Mouse (Mus musculus) neural tube, embryonic 14.5 days (tissue): Measurements from ENCODE around the gene Igbp1b. TPM values are rescaled to one million over a fixed set of nuclear protein-coding genes. Genes with fewer than 3 reads are reported as not detected.

Source experiments
- ATAC-seq: fragments of 200-750 bp; cut with Nextera tagmentation; 2 replicates; pipeline ENCODE4 v1.8.0; 2017; ENCODE audit warnings: low read depth, mild to moderate bottlenecking, moderate TSS enrichment, moderate library complexity
- H3K27ac ChIP-seq: fragments of 300-500 bp; sonication (generic); 2 replicates; pipeline ENCODE4 v1.5.1; 2014; ENCODE audit warnings: low read depth, mild to moderate bottlenecking, control low read depth, low read length, moderate library complexity, mixed read lengths
- H3K27me3 ChIP-seq: fragments of 300-500 bp; sonication (generic); 2 replicates; pipeline ENCODE4 v1.6.1; 2014; ENCODE audit warnings: low read length; ENCODE audit not compliant: control insufficient read depth, insufficient read depth
- H3K36me3 ChIP-seq: fragments of 300-500 bp; sonication (generic); 2 replicates; pipeline ENCODE4 v1.6.1; 2014; ENCODE audit warnings: low read length, mixed read lengths; ENCODE audit not compliant: control insufficient read depth, insufficient read depth
- H3K4me1 ChIP-seq: fragments of 300-500 bp; sonication (generic); 2 replicates; pipeline ENCODE4 v1.6.1; 2014; ENCODE audit warnings: low read length; ENCODE audit not compliant: control insufficient read depth, insufficient read depth
- H3K4me2 ChIP-seq: fragments of 300-500 bp; sonication (generic); 2 replicates; pipeline ENCODE4 v1.6.1; 2014; ENCODE audit warnings: mild to moderate bottlenecking, low read depth, low read length, control low read depth
- H3K4me3 ChIP-seq: fragments of 300-500 bp; sonication (generic); 2 replicates; pipeline ENCODE4 v1.5.1; 2014; ENCODE audit warnings: low read depth, low read length, control low read depth, mixed read lengths
- H3K9ac ChIP-seq: fragments of 300-500 bp; sonication (generic); replicated peaks from 2 replicates; pipeline ENCODE4 v1.6.1; 2014; ENCODE audit warnings: low read depth, mild to moderate bottlenecking, control low read depth, low read length, mixed read lengths
- H3K9me3 ChIP-seq: fragments of 300-500 bp; sonication (generic); 2 replicates; pipeline ENCODE4 v1.6.1; 2016; ENCODE audit warnings: low read length; ENCODE audit not compliant: control insufficient read depth
- WGBS: fragments of 180-500 bp; shearing (Covaris S2); extraction: QIAGEN DNeasy Blood & Tissue Kit; methylation state at CpG from one replicate; pipeline ENCODE4 v1.1.7; 2014; 5-methylcytosine and 5-hydroxymethylcytosine counted together
- polyA plus RNA-seq: library from polyadenylated mRNA; unstranded; fragments of >200 nt; fragmentation: Nextera tagmentation; extraction: Ambion mirVana; gene quantifications from 2 replicates; pipeline ENCODE4 v1.2.1, GENCODE M21; 2014

The Igbp1b gene
- 0.18 TPM in 1 of 2 replicates, not detected in the other for polyA plus RNA-seq

DNA sequence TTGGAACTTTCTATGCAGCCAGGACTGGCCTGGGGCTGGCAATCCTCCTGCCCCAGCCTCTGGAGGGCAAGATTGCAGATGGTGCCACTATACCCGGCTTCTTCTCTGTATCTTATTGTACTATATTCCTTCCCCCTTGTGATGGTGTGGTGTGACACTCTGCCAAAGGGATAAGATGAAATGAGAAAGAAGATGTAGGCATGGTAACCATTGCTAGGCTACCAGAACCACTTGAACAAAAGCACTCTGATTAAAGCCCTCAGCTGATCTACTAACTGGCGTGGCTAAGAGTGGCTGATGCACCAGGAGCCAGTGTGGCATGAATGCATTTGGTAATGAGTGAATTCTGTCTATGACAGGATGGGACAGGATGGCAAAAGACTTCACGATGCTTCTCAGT, at the start of gene Igbp1b:
Igbp1b (minus strand) TSS at position 29 of the 400 bp plus-strand sequence.
- Histone ChIP-seq H3K27ac (no peak within 1 kb of the TSS), H3K27me3 (no peaks in the 10 kb centered on the region), H3K4me2 (no peak within 1 kb of the TSS), H3K4me1 (no peaks in the 10 kb centered on the region), H3K9ac (no peak within 1 kb of the TSS), H3K9me3 (no peaks in the 10 kb centered on the region), H3K36me3 (no peaks in the 10 kb centered on the region), H3K4me3 (no peak within 1 kb of the TSS)
- no peak for ATAC-seq
- 75% methylated on average over 3 of the region's 3 CpGs for WGBS

DNA sequence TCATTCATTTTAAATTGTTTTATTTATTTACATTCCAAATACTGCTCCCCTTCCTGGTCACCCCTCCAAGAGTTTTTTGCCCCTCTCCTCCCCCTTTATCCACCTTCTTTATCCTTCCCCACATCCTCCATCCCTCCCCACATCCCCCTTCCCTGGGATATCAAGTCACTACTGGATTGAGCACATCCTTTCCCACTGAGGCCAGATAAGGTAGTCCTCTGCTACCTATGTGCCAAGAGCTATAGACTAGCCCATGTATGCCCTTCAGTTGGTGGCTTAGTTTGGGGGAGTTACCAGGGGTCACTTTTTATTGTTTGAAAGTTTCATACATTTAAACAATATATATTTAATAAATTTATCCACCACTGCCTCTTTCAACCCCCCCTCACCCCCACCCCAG, 24.6 kb upstream of the Igbp1b start:
- no peak for ATAC-seq
- Histone ChIP-seq H3K9ac (no peak overlapping the region), H3K27ac (no peak overlapping the region), H3K4me2 (no peak overlapping the region), H3K27me3 (no peaks in the 10 kb centered on the region), H3K9me3 (no peaks in the 10 kb centered on the region), H3K4me3 (no peak overlapping the region), H3K4me1 (no peaks in the 10 kb centered on the region), H3K36me3 (no peaks in the 10 kb centered on the region)

DNA sequence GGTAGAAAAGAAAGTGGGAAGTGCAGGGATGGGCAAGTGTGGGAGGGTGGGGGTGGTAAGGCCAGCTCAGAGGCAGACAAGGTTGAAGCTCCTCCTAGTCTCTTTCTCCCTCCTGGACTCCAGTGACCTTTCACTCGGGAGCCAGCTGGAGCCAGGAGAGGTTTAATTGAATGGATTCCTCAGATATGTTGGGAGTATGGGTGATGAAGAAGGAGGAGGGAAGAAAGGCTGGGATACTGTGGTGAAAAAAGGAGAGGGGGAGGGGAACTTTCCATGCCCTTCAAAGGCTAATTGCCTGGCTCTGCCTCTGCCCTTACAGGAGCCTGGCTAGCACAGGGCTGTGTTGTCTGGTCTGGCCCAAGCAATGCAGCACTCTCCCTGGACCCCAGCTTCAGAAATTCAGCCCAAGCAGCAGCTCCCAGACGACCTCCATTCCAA, 14.4 kb upstream of the Igbp1b start:
- no peaks in the 10 kb centered on the region for H3K4me1 ChIP-seq
- WGBS, result 2% methylated on average over 2 of the region's 2 CpGs
- H3K27ac ChIP-seq, result no peak overlapping the region
- H3K9ac ChIP-seq, result no peak overlapping the region
- no peak overlapping the region for H3K4me2 ChIP-seq
- peak; percentile 49; the same call in 1 of the 2 replicates for ATAC-seq
- H3K9me3 ChIP-seq, result no peaks in the 10 kb centered on the region
- no peak overlapping the region for H3K4me3 ChIP-seq
- H3K36me3 ChIP-seq, result no peaks in the 10 kb centered on the region
- no peaks in the 10 kb centered on the region for H3K27me3 ChIP-seq

DNA sequence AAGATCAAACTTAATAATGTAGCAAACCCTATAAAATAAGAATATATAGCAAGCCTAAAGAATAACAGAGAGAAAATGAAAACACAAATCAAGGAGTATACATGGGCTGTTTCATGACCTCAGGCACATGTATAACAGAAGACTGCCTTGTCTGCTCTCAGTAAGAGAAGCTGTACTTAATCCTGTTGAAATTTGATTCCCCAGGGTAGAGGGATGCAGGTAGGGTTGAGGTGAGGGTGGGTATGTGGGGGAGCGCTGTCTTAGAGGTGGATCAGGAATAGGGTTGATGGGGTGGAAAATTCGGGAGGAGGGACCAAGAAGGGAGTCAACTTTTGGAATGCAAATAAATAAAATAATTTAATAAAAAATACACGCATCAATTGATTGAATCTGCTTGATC, 7.1 kb upstream of the Igbp1b start:
- Histone ChIP-seq H3K4me2 (no peak overlapping the region), H3K9ac (no peak overlapping the region), H3K27me3 (no peaks in the 10 kb centered on the region), H3K4me3 (no peak overlapping the region), H3K27ac (no peak overlapping the region), H3K36me3 (no peaks in the 10 kb centered on the region), H3K9me3 (no peaks in the 10 kb centered on the region), H3K4me1 (no peaks in the 10 kb centered on the region)
- ATAC-seq, result no peak
- 72% methylated on average over 3 of the region's 3 CpGs for WGBS

DNA sequence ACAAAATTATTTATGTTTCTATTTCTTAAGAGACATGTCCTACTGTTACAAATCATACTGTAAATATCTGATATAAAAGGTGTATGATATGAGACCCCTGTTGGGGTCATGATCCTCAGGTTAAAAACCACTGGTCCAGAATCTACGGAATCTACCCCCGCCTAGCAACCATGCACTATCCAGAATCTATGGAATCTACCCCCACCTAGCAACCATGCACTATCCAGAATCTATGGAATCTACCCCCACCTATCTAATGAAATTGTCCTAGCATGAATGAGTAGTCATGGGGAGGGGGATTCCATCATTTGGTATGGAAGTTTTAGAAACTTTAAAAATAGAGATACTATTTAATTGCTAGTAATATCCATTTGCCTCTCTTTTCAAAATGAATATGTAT, 12.7 kb downstream of the Igbp1b start:
- 92% methylated on average over 2 of the region's 2 CpGs for WGBS
- no peak overlapping the region for H3K4me2 ChIP-seq
- no peak for ATAC-seq

DNA sequence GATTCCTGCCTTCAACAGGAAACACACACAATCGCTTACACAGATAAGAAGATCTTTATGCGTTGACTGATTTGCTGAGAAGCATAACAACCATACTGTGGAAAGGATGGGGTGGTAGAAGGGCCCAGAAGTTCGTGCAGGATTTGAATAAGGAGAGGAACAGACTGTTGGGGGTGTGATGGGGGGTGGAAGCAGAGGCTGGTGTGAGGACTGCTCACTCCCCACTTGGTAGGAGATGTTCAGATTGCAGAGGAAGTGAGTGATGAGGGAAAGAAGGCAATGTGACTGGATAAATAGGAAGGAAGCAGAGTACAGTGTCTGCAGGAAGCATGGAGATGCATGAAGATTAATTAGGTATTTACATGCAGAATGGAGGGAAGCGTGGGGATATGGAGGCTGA, 19.0 kb downstream of the Igbp1b start:
- 60% methylated on average over 4 of the region's 4 CpGs for WGBS

More for the DNA sequence above, 12.7 kb downstream of the Igbp1b start:
- H3K4me3 ChIP-seq, result no peak overlapping the region
- H3K27me3 ChIP-seq, result no peaks in the 10 kb centered on the region
- no peaks in the 10 kb centered on the region for H3K4me1 ChIP-seq
- H3K9me3 ChIP-seq, result no peaks in the 10 kb centered on the region
- no peaks in the 10 kb centered on the region for H3K36me3 ChIP-seq
- H3K27ac ChIP-seq, result no peak overlapping the region
- no peak overlapping the region for H3K9ac ChIP-seq

DNA sequence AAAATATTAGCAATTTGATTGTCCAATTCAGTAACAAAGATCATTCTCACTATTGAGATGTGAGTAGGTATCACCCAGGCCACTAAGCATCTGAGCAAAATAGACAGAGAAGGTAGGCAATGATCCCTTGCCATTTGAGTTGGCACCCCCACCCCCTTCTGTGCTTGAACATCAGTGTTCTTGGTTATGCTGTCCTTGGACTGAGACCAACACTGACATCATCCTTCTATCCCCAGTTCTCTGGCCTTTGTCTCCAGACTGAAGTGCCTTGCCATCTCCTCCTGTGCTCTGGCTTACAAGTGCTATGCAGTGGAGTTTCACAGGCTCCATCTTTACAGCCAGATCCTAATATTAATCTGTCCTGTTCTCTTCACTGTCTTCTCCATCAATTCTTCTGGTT, 37.6 kb downstream of the Igbp1b start:
- H3K9me3 ChIP-seq, result no peaks in the 10 kb centered on the region
- no peak overlapping the region for H3K9ac ChIP-seq
- H3K36me3 ChIP-seq, result no peaks in the 10 kb centered on the region
- no peaks in the 10 kb centered on the region for H3K27me3 ChIP-seq
- H3K27ac ChIP-seq, result no peak overlapping the region
- no peak overlapping the region for H3K4me2 ChIP-seq
- ATAC-seq, result no peak
- H3K4me3 ChIP-seq, result no peak overlapping the region
- no peaks in the 10 kb centered on the region for H3K4me1 ChIP-seq

More for the DNA sequence above, 19.0 kb downstream of the Igbp1b start:
- H3K4me3 ChIP-seq, result no peak overlapping the region
- no peaks in the 10 kb centered on the region for H3K36me3 ChIP-seq
- no peaks in the 10 kb centered on the region for H3K27me3 ChIP-seq
- no peak for ATAC-seq
- no peaks in the 10 kb centered on the region for H3K4me1 ChIP-seq
- H3K4me2 ChIP-seq, result no peak overlapping the region
- no peaks in the 10 kb centered on the region for H3K9me3 ChIP-seq
- no peak overlapping the region for H3K27ac ChIP-seq
- no peak overlapping the region for H3K9ac ChIP-seq

DNA sequence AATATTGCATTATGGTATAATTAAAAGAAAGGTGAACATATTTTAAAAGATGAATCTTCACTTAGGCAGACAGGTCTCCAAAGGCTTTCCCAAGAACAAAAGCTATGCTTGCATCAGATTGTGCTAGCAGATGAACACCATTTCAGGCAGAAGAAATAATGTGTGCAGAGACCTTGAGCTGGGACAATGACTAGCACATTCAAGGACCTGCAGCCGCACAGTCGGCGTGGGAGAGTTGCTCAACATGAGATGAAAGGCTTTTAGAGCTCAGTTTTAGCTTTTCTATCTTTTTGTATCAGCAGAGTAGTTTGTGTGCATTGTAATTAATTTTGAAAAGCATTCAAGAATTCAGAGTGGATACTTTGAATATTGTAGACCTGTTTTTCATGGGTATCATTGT, 39.9 kb downstream of the Igbp1b start:
- ATAC-seq, result no peak
- 91% methylated on average over 3 of the region's 3 CpGs for WGBS
- no peaks in the 10 kb centered on the region for H3K4me1 ChIP-seq
- no peak overlapping the region for H3K4me3 ChIP-seq
- H3K9ac ChIP-seq, result no peak overlapping the region
- no peak overlapping the region for H3K27ac ChIP-seq
- no peak overlapping the region for H3K4me2 ChIP-seq
- no peaks in the 10 kb centered on the region for H3K36me3 ChIP-seq
- H3K9me3 ChIP-seq, result no peaks in the 10 kb centered on the region
- no peaks in the 10 kb centered on the region for H3K27me3 ChIP-seq
